Mouse (Mus musculus) ES-Bruce4 (cell line): Measurements from ENCODE around the gene Olfr1256.

Experiments used
- CTCF ChIP-seq: IDR thresholded peaks from one replicate; pipeline ENCODE4 v1.8.1; 2011; ENCODE audit warnings: low read depth, low read length
- EP300 ChIP-seq: IDR thresholded peaks from 2 replicates; pipeline ENCODE4 v1.6.1; 2011; ENCODE audit warnings: low read depth, low read length; ENCODE audit not compliant: insufficient read depth
- POLR2A ChIP-seq: IDR thresholded peaks from one replicate; pipeline ENCODE4 v1.8.1; 2011; ENCODE audit warnings: low read length; ENCODE audit not compliant: insufficient read depth

- no peak for TF ChIP-seq CTCF
- no peak for TF ChIP-seq EP300
- TF ChIP-seq POLR2A = no peak
Observed at GRCm38 (mm10) chr2:89841455-89841854, at the start of gene Olfr1256.
